Mouse (Mus musculus): ENCODE data around the gene Hist1h3c.

DNA sequence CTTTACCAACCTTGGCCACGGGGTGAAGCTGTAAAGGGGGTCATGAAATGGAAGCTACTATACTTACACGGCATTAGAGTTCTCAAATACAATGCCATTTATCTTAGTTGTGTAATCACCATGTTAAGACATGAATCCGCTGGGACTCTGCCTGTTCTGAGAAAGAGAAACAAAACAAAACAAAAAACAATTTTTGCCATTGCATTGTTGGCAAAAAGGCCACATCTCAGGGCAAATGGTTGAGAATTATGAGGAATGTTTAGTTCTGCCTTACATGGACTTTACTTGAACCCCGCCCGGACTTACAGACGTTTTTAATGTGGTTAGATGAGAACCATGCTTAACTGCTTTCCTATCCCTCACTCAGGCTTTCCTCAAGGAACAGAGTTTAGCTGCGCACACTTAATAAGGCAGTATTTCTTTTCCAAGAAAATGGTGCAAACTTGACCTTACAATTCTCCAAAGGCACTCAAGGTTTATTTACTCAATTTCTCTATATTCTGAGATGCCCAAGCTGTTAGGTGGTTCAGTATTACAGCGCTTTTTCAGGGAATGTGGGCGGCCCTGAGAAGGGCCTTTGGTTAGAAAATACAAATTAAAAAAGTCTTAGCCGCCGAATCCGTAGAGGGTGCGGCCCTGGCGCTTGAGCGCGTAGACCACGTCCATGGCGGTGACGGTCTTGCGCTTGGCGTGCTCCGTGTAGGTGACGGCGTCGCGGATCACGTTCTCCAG lies 15.0 kb upstream of the Hist1h3c start:
- TF ChIP-seq POLR2A (IDR thresholded peaks at IDR 0.05; ENCODE audit: borderline replicate concordance, extremely low read depth, low read depth, low read length) = no peak
- TF ChIP-seq CTCF (IDR thresholded peaks at IDR 0.05; ENCODE audit: insufficient read depth, low read length) = no peak
